Mouse (Mus musculus) embryo, embryonic 10 days (tissue): ENCODE measurements at regions not wholly inside any gene's neighbourhood (a gene's known extent, or its start where the extent isn't known, plus 50 kb on each side); places are given as distances from the start of the nearest gene placed in this dataset.

Experiments
- DNase-seq: peaks from one replicate; pipeline ENCODE4 v3.0.0-alpha.2; 2015; ENCODE audit warnings: low spot score

- no peak for DNase-seq
These were observed 464.6 kb downstream of the Etnk1 start for GRCm38 (mm10) chr6:143631581-143631980.

DNA sequence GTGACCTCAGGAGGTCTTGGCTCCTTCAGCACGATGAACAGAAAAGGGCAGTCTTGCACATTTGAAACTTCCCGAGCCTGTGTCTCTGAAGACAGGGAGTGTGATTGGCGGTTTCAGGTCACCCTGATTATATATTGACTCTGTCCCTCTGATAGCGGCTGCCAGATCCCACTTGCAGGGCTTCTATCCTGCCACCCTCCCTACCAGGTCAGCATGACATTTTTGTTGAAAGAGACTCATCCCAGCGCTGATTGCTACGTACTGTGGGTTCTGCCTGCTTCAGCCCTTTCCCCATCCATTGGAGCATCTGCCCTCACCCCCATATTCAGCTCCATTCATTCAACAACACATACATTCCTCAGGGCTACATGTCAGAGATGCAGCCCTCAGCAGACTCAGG lies 466.7 kb downstream of the Etnk1 start:
- no peak for DNase-seq

DNA sequence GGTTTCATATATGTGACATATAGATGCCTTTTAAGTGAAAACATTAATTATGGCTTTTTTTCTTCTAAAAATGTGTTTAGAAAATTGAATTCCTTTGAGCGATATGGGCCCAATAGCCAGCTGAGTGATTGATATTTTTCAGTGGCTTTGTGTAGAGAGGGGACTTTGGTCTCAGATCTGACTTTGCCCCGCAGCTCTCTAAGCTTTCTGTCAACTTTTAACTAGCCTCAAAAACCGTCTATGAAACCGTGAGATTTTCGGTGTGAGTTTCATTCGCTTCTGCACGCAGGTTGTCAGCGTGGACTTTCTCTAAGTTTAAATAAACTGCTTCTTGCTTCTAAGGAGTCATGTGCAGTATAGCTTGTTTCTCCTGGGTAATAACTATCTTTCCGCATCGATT lies 467.3 kb downstream of the Etnk1 start:
- DNase-seq = no peak

- no peak for DNase-seq
These were observed 468.0 kb downstream of the Etnk1 start for GRCm38 (mm10) chr6:143635043-143635442.

DNA sequence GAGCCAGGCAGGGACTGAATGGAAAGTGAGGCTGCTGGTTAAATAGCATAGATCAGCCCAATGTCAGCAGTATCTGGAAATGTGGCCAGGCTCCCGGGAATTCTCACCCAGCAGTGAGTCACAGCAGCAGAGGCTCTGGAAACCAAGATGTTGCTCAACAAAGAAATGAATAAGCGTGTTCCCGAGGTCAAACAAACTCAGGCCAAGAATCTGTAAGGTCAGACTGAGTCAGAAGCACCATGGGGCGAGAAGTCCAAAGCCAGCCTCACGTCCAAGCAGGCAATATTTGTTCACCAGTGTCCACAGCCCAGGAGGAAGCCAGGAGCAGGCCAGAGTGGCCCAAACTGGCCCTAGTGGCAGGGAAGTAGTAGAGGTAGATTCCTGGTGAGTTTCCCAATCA lies 473.6 kb downstream of the Etnk1 start:
- DNase-seq = no peak

DNA sequence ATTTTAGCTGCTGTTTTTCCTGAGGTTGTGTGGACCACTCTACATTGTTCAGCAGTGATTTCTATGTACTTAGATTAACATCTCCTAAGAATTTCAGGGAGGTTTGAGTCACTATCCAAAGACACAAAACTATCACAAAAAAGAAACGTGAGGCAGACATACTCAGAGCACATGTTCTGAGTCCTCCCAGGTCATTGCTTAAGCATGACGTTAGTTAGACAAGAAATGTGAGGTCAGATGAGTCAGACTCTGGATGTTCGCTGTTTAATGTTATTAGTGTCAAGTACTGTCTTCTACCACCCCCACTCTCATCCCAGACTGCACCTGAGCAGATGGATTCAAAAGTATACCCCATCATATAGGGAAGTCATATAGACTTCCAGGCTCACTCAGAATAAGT lies 475.0 kb downstream of the Etnk1 start:
- no peak for DNase-seq

GRCm38 (mm10) chr6:143645989-143646388 lies 479.0 kb downstream of the Etnk1 start:
- no peak for DNase-seq

DNA sequence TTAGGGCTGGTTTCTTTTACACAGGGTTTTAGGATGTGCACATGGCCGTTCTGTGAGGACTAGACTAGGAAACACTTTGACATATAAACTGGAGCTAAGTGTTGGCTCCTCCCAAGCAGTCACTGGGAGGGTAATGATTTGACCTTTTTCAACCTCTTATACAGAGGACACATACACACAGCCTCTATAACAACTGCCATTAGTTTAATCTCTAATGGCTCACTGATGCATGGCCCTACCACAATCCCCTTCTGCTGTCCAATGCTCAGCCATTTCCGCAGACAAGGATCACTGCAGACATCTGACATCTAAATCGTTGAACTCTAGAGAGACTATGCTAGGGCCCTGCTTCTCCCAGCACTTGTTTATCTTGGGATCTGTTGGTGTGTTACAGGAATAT lies 481.5 kb downstream of the Etnk1 start:
- DNase-seq = no peak

DNA sequence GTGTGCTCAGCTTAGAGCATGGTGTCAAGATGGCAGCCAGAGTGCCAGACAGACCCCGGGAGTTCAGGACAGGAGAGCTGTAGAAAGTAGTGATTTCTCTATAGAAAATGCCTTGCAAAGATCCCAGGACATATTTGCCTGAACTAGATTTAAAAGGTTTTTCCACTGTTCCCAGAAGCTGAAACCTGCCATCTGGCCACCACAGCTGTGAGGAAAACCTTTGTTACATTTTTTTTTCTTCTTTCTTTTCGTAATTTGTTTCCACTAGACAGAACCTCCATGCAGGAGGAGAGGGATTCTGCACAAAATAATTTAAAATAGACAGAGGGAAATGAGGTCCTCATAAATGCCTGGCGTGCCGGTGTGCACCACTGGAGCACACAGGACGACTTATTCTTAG lies 489.6 kb downstream of the Etnk1 start:
- DNase-seq = no peak

- DNase-seq = no peak
These were observed 493.8 kb downstream of the Etnk1 start for GRCm38 (mm10) chr6:143660837-143661236.

- DNase-seq = no peak
These were observed 496.3 kb downstream of the Etnk1 start for GRCm38 (mm10) chr6:143663306-143663705.

DNA sequence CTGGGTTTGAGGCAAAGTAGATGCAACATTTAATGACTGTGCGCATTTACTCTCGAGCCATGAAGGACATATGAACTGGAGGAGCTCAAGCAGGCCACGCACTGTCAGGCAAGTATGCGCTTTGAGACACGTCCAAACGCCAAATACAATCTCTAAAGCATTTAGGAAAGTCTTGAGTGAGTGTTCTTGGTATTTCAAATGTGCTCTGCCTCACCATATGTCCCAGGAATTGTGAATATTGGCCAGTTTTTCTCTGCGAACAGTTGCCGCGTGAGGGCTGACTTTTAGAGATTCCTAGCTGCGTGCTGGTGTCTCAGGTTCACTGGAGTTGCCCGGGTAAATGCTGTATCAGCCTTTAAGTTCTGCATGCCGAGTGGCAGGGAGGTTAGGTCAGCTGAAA lies 498.4 kb downstream of the Etnk1 start:
- DNase-seq = no peak

DNA sequence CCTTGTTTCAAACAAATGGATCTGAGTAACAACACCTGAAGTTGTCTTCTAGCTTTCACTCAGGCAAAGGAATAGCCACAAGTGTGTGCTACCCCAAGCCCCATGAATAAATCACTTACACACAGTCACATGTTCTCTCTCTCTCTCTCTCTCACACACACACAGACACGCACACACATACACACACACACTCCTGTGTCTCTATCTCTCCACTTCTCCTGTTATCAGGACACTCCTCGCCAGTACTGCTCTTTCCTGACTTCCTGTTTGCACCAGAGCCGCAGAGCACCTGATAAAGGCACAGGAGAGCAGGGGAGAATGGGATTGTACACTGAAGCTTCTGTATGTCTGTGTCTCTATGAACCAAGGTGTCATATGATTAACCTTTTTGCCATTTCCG lies 501.5 kb downstream of the Etnk1 start:
- DNase-seq = no peak

DNA sequence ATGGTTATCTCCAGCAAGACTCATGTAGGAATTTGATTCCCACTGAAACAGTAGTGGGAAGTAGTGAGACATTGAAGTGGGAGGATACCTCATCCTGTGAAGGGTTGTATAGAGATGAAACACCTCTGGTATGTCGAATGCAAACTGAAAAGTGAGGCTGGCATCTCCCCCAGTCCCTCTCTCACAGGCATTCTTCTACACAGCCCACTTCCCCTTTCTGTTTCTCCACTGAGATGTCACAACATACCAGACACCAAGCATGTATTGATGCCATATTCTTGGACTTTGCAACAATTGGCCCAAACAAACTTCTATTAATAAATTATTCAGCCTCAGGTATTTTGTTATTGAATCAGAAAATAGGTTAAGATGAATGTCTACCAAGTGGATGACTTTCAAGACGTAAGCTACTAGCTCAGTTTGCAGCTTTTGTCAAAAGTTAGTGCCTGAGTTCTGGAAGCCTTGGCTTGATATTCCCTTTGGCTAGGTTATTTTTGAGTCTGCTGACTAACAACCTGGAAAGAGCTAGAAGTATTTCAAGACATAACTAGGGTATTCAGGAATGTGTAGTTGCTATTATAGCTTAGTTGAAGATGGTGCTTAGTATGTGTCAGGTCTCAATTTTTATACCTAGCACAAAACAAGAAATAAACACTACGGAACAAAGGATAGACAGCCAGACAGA lies 502.6 kb downstream of the Etnk1 start:
- no peak for DNase-seq

DNA sequence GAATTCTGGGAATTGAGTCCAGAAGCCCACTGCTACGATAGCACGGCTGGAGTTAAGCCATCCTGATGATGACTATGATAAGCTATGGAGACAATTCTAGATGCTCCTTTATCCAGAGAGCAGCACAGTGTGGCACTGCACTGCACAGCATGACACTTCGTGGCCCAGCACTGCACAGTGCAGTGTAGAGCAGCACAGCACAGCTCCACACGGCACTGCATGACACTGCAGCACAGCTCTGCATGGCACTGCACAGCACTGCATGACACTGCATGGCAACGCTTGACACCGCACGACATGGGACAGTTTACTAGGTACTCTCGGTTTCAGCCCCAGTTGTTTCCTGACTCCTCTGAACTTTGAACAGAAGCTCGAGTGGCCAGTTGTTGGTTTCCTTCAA lies 523.1 kb downstream of the Etnk1 start:
- no peak for DNase-seq

- no peak for DNase-seq
These were observed 523.8 kb downstream of the Etnk1 start for GRCm38 (mm10) chr6:143690866-143691265.

GRCm38 (mm10) chr6:143697997-143698396 lies 531.0 kb downstream of the Etnk1 start:
- no peak for DNase-seq

- DNase-seq = no peak
These were observed 537.0 kb downstream of the Etnk1 start for GRCm38 (mm10) chr6:143703984-143704383.

DNA sequence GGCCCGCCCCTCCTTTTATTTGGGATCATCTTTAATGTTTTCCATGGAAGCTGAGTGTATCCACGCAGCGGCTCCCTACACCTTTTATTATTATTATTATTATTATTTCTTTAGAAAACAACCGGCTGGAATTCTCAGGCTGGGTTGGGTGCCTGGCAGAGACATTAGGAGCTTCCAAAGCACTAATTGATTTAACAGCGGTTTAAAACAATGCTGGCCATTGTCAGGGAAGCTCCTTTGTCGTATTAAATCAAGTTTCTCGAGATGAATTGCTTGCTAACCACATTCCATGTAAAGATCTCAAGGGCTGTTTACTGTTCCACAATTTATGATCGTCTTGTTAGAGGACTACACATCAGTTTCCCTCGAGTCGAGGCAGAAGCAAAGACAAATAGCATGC lies 539.4 kb downstream of the Etnk1 start:
- DNase-seq = no peak

DNA sequence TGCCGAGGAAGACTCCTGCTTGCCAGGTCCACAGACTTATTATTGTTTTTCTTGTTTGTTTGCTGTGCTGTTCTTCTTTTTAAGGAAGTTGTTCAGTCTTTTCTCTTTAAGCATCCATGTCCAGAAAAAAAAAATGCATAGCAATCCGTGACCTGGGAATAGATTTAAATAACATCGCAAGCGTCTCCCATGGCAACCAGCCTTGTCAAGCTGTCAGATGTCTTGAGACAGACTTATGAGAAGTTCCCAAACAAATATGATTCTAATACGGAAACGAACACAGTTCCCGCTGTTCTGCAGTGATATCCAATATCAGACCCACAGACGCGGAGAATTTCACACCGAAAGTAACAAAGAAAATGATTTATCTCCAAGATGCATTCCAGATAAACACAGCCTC lies 547.4 kb downstream of the Etnk1 start:
- DNase-seq = no peak

- DNase-seq = no peak
These were observed 583.1 kb downstream of the Etnk1 start for GRCm38 (mm10) chr6:143750074-143750473.

- no peak for DNase-seq
These were observed 584.4 kb downstream of the Etnk1 start for GRCm38 (mm10) chr6:143751076-143752070.

DNA sequence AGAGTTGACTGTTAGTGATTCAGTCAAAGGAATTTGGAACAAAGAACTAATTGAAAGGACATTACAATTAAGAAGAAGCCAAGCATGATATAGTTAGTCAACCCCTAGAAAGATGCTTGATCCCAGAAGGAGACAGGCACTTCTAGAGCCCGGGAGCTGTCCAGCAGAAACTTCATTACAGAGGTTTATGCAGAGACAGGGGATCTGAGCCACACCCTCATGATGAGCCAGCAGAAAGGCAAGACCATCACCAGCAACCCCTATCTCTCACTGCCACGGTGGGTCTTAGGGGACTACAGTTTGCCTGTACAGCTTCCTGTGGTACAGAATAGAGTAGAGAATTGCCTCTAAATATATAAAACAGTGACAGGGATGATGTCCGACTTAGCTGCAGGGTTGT lies 590.4 kb downstream of the Etnk1 start:
- no peak for DNase-seq
